Mouse (Mus musculus) neural tube, embryonic 14.5 days (tissue): Measurements from ENCODE around the gene Gm2007. TPM values are rescaled to one million over a fixed set of nuclear protein-coding genes. Genes with fewer than 3 reads are reported as not detected.
"Not testable (repeated sequence)": the region's sequence is repeated elsewhere in the genome, so short reads cannot be mapped to it uniquely, and the experiment has no call there.

Experiments
- ATAC-seq: fragments of 200-750 bp; cut with Nextera tagmentation; 2 replicates; pipeline ENCODE4 v1.8.0; 2017; ENCODE audit warnings: low read depth, mild to moderate bottlenecking, moderate TSS enrichment, moderate library complexity
- H3K27ac ChIP-seq: fragments of 300-500 bp; sonication (generic); 2 replicates; pipeline ENCODE4 v1.5.1; 2014; ENCODE audit warnings: low read depth, mild to moderate bottlenecking, control low read depth, low read length, moderate library complexity, mixed read lengths
- H3K27me3 ChIP-seq: fragments of 300-500 bp; sonication (generic); 2 replicates; pipeline ENCODE4 v1.6.1; 2014; ENCODE audit warnings: low read length; ENCODE audit not compliant: control insufficient read depth, insufficient read depth
- H3K36me3 ChIP-seq: fragments of 300-500 bp; sonication (generic); 2 replicates; pipeline ENCODE4 v1.6.1; 2014; ENCODE audit warnings: low read length, mixed read lengths; ENCODE audit not compliant: control insufficient read depth, insufficient read depth
- H3K4me1 ChIP-seq: fragments of 300-500 bp; sonication (generic); 2 replicates; pipeline ENCODE4 v1.6.1; 2014; ENCODE audit warnings: low read length; ENCODE audit not compliant: control insufficient read depth, insufficient read depth
- H3K4me2 ChIP-seq: fragments of 300-500 bp; sonication (generic); 2 replicates; pipeline ENCODE4 v1.6.1; 2014; ENCODE audit warnings: mild to moderate bottlenecking, low read depth, low read length, control low read depth
- H3K4me3 ChIP-seq: fragments of 300-500 bp; sonication (generic); 2 replicates; pipeline ENCODE4 v1.5.1; 2014; ENCODE audit warnings: low read depth, low read length, control low read depth, mixed read lengths
- H3K9ac ChIP-seq: fragments of 300-500 bp; sonication (generic); replicated peaks from 2 replicates; pipeline ENCODE4 v1.6.1; 2014; ENCODE audit warnings: low read depth, mild to moderate bottlenecking, control low read depth, low read length, mixed read lengths
- H3K9me3 ChIP-seq: fragments of 300-500 bp; sonication (generic); 2 replicates; pipeline ENCODE4 v1.6.1; 2016; ENCODE audit warnings: low read length; ENCODE audit not compliant: control insufficient read depth
- WGBS: fragments of 180-500 bp; shearing (Covaris S2); extraction: QIAGEN DNeasy Blood & Tissue Kit; methylation state at CpG from one replicate; pipeline ENCODE4 v1.1.7; 2014; 5-methylcytosine and 5-hydroxymethylcytosine counted together
- polyA plus RNA-seq: library from polyadenylated mRNA; unstranded; fragments of >200 nt; fragmentation: Nextera tagmentation; extraction: Ambion mirVana; gene quantifications from 2 replicates; pipeline ENCODE4 v1.2.1, GENCODE M21; 2014

The Gm2007 gene
- not detected in 2 replicates for polyA plus RNA-seq

DNA sequence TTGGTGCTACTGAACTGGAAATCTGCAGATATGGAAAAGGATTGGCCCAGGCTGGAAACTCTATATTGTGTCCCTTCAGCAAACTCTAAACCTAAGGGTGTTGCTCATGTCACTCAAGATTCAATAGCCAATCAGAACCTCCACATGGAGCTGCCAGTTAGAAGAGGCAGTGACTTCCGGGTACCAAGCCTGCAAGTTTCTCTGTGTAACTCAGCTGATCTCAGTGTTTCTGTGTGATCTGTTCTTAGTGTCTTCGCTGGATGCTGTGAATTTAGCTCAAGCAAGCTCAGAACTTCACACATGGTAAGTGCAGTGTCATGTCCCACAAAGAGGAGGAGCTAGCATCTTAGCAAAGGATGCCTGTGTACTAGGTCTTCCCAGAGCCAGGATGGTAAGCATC lies at the start of gene Gm2007:
Gene Gm2007 (plus strand): TSS at position 301 of the 400 bp plus-strand sequence.
- not testable (repeated sequence) for ATAC-seq, H3K4me1 ChIP-seq
- no CpG with 5 or more reads among the region's 2 CpGs for WGBS

DNA sequence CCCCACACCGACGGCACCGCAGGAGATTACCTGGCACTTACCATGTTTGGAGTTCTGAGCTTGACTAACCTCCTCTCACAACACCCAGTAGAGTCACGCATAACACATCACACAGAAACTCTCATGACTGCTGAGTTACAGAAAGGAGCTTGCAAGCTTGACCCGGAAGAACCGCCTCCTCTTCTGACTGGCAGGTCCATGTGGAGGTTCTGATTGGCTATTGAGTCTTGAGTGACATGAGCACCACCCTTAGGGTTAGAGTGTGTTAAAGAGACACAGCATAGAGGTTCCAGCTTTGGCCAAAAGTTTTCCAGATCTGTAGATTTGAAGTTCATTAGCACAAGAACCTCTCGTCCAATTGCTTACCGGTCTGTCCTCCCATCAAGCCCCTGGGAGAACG lies 37.8 kb upstream of the Gm2007 start, which contains the start of gene Zfp969:
Gene Zfp969 (minus strand): TSS at position 101 of the 400 bp plus-strand sequence.
- H3K4me3 ChIP-seq, H3K27me3 ChIP-seq, H3K36me3 ChIP-seq, H3K9ac ChIP-seq, H3K9me3 ChIP-seq, H3K4me2 ChIP-seq, H3K27ac ChIP-seq, H3K4me1 ChIP-seq, ATAC-seq: not testable (repeated sequence)
- WGBS: no CpG with 5 or more reads among the region's 9 CpGs

More for the DNA sequence above, at the start of gene Gm2007:
- H3K36me3 ChIP-seq, H3K27ac ChIP-seq, H3K9ac ChIP-seq, H3K9me3 ChIP-seq, H3K27me3 ChIP-seq, H3K4me3 ChIP-seq, H3K4me2 ChIP-seq: not testable (repeated sequence)

DNA sequence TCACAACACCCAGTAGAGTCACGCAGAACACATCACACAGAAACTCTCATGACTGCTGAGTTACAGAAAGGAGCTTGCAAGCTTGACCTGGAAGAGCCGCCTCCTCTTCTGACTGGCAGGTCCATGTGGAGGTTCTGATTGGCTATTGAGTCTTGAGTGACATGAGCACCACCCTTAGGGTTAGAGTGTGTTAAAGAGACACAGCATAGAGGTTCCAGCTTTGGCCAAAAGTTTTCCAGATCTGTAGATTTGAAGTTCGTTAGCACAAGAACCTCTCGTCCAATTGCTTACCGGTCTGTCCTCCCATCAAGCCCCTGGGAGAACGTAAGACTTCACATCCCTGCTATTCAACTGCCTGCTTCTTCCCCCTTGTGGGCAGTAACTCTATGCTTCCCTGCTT lies 59.7 kb downstream of the Gm2007 start, which contains the start of gene Gm14288:
Gene Gm14288 (minus strand): TSS at position 101 of the 400 bp plus-strand sequence.
- not testable (repeated sequence) for ATAC-seq, H3K9me3 ChIP-seq, H3K4me3 ChIP-seq, H3K4me2 ChIP-seq, H3K4me1 ChIP-seq, H3K27me3 ChIP-seq, H3K9ac ChIP-seq, H3K27ac ChIP-seq, H3K36me3 ChIP-seq
- WGBS: no CpG with 5 or more reads among the region's 6 CpGs

Other genes with a start within 250 kb of the Gm2007 start
- gene Gm11007, start 97.6 kb upstream of the Gm2007 start, polyA plus RNA-seq: not detected in 2 replicates
- 9.0 TPM in 1 of 2 replicates, not detected in the other for gene Zfp969, start 37.9 kb upstream of the Gm2007 start, polyA plus RNA-seq
- gene Gm14288, start 59.6 kb downstream of the Gm2007 start, polyA plus RNA-seq: 2.4 and 2.5 TPM in 2 replicates
- gene Gm6710, start 127.7 kb downstream of the Gm2007 start, polyA plus RNA-seq: 30.8 and 34.3 TPM in 2 replicates
- gene Zfp966, start 189.6 kb downstream of the Gm2007 start, polyA plus RNA-seq: 3.2 and 3.9 TPM in 2 replicates
- gene Gm2026, start 223.8 kb downstream of the Gm2007 start, polyA plus RNA-seq: 17.5 and 40.3 TPM in 2 replicates